Mouse (Mus musculus) ovary, postnatal 36 days (tissue): ENCODE measurements around the gene Rras2.

ENCODE experiments used
- DNase-seq: peaks from one replicate; pipeline ENCODE4 v3.0.0; 2022; ENCODE audit warnings: low spot score, mixed read lengths

Gene Rras2

GRCm38 (mm10) chr7:114071851-114072616 is 45.5 kb downstream of the Rras2 start:
- DNase-seq = no peak

GRCm38 (mm10) chr7:114071395-114071794 is 46.2 kb downstream of the Rras2 start:
- no peak for DNase-seq

- DNase-seq = no peak
Observed at GRCm38 (mm10) chr7:114070458-114070840, 47.1 kb downstream of the Rras2 start.

DNA sequence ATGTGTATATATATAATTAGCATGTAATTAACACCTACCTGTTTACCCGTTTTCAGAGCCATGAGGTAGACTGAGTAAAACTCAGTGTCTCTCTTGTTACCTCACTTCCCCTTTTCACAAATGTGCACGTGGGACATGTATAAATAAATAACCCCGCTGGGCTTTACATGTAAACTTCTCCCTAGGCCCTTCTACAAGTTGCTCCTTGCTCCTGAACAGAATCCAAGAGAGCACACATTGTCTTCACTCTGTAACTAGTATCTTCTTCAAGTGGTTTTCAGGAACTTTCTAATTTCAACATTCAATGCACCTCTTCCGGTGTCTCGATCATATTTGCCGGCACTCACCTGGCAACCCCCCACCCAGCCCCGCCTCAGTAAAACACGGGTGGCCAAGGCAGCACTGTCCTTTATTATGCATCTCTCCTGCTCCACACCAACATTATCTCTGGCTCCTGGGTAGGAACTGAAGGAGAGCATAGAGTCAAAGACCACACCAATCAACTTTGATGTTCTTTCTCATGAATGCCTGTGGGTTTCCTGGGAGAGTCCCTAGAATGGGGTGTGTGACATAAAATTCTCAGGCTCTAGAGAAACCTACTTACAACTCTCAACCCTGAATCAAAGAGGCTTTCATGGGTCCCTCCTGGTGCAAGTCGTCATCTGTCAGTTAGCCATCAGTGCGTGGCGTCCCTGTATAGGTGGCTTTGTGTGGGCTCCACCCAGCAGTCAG is 47.7 kb downstream of the Rras2 start:
- DNase-seq = no peak

GRCm38 (mm10) chr7:114068956-114069533 is 48.5 kb downstream of the Rras2 start:
- no peak for DNase-seq

DNA sequence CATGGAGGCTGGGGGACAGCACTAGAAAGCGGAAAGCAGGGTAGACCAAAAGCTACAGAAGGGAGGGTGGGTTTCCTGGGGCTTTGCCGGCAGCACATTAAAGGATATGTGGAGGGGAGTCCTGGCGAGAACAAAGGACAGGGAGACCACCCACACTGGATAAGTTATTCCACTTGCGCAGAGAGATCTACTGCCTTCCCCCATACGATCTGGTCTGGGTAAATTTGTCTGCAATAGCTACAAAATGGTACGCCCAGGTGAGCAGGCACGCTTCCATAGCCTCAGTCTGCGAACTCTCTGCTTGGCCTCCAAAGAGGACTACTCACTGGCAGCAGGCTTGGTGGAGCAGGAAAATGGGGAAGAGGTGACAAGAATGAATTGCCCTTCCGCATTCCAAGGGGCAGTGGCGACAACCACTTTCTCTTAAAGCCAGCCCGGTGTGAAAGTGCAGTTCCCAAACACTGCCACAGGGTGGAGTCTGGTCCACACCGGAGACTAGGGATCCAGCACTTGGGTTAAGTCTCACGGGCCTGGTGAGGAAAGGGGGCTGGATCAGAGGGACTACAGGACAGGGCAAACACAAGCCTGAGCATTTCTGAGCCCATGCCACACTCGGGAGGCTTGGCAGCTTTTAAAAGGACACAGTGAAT is 50.9 kb downstream of the Rras2 start:
- peak; percentile 84 for DNase-seq

DNA sequence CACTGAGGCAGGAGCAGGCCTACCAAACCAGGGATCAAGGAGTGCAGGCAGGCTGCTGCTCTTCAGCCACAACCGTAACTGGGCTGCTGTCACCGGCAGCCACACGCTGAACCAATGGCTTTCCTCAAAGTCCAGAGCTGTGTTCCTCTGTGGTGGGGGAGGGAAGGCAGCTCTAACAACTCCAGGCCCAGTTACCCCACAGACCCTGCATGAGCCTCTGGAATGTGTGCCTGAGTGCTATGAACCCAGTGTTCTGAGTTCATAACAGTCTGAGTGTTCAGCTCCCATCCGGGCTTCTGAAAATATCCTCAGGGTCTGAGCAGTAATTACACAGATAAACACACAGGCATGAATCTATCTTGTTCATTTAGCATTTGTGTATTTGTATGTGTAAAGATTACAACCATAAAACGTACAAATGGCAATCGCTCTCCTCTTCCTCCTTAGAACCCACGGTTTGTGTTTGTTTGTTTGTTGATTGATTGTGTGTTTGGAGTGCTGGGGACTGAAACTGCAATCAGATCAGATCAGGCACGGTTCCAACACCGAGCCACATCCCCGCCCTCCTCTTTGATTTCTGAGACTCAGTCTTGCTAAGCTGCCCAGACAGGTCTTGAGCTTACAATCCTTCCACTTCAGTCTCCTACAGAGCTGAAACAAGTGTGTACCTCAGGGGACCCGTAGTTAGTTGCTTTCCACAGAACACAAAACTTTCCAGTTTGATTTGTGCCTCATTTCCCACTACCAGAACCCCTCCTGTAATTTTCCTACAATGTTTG is 52.0 kb downstream of the Rras2 start:
- no peak for DNase-seq

GRCm38 (mm10) chr7:114063966-114064365 is 53.6 kb downstream of the Rras2 start:
- no peak for DNase-seq

- no peak for DNase-seq
Observed at GRCm38 (mm10) chr7:114063534-114063933, 54.0 kb downstream of the Rras2 start.

GRCm38 (mm10) chr7:114062451-114062850 is 55.1 kb downstream of the Rras2 start:
- DNase-seq = no peak

- no peak for DNase-seq
Observed at GRCm38 (mm10) chr7:114060445-114060844, 57.1 kb downstream of the Rras2 start.

GRCm38 (mm10) chr7:114058927-114059441 is 58.6 kb downstream of the Rras2 start:
- DNase-seq = no peak

DNA sequence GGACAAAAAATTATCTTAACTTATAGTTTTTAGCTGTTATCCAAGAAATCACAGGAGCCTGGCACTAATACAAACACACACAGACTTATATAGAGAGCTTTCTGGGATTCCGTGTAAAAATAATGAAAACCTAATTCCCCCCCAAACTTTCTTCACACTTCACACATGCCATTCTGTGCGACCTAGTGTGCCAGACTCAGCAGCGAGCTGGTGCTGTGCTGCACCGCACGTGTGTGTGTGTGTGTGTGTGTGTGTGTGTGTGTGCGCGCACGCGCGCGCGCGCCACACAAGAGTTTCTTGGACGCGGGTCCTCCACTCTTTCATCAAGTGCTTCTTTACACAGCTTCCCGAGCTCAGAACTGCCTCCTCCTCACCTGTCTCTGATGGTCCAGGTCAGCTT is 59.4 kb downstream of the Rras2 start:
- no peak for DNase-seq

- DNase-seq = no peak
Observed at GRCm38 (mm10) chr7:114053720-114054119, 63.9 kb downstream of the Rras2 start.

- no peak for DNase-seq
Observed at GRCm38 (mm10) chr7:114045814-114046213, 71.8 kb downstream of the Rras2 start.

DNA sequence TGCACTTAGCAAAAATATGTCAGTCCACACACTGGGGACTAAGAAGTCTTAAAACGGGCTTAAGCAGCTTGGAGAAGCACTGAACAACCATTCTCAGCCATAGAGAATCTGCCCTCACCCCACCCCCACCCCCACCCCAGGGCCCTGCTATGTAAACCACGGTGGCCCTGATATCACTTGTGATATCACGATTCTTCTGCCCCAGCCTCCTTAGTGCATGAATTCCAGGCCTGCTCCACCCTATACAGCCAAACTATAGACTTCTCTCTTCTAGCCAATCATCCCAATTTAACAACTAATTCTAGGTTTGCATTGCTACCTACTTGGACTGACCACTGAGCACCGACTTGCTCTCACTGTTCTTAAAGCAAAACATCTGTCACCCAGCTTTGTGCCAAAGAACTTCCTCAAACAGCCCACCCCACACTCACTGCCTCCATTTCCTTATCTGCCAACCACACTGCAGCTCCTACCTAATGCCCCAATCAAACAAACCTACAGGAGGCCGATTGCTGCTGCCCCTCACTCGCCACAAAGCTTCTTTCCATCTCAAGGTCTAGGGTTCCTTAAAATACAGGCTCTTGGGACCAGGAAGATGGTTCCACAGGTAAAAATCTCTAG is 73.5 kb downstream of the Rras2 start:
- DNase-seq = no peak

DNA sequence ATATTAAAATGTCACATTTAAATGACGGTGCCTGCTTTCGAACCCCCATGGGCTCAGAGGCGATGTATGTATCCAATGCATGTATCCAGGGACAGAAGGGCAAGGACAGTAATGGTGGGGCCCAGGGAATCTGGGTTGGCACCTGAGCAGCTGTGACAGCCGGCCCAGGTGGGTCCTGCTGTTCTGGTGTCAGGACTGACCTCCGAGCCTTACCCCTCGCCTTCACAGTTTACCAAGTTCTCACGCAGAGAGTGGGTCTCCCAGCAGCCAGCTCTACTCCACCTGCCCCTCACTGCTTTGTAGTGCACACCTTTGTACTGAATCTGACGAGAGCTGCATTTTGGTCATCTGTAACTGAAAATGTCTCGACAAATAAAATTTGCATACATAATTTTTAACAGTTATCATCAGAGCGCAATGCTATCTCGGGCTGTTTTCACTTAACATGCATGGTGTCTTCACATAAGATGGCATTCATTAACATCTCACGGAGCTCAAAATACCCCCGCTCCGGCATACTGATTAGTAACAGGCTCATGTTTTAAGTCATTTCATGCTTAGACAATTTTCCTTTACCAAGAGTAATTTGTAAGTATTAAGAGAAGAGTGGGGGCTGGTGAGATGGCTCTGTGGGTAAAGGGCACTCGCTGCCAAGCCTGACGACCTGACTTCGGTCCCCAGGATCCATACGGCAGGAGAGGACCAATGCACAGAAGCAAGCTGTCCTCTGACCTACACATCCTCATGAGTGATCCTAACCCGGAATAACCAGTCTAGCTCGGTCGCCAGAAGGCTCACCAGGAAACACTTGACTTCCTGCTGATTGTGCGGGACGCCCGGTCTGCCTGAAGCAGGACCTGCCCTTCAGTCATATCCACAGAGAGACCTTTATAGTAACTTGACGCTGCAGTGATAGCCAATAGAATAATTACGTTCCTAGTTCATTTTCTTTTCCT is 74.3 kb downstream of the Rras2 start:
- DNase-seq = no peak

DNA sequence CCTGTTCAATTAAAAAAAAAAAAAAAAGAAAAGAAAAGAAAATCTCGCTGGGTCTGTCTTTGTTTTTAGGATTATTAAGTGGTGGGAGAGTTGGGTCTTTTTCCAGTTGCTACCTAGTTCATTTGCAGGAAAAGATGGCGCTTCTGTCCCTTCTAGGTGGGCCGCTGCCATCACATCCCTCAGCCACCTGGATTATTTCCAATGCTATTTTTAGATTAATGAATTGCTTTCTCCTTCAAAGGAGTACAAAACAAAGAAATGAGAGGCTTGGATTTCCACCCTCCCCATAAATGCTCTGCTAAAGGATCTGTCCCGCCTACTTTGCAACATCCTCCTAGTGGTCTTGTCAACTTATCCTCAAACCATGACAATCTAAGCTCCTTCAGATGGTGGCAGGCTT is 76.2 kb downstream of the Rras2 start:
- DNase-seq = no peak

DNA sequence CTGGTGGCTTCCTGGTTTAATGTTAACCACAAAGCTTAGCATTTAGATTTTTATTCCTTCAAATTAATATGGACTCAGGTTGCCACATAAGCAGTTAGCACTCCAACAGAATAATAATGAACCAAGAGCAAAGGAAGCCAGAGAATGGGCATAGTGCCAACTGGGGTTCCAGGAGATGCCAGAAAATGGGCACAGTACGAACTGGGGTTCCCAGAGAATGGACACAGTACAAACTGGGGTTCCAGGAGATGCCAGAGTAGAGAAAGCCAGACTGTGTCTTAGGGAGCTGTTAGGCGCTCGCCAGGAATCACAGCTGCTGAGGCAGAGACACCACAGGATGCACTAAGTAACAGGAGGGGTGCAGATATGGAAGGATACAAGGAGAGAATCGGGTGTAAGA is 80.3 kb downstream of the Rras2 start:
- DNase-seq = no peak

DNA sequence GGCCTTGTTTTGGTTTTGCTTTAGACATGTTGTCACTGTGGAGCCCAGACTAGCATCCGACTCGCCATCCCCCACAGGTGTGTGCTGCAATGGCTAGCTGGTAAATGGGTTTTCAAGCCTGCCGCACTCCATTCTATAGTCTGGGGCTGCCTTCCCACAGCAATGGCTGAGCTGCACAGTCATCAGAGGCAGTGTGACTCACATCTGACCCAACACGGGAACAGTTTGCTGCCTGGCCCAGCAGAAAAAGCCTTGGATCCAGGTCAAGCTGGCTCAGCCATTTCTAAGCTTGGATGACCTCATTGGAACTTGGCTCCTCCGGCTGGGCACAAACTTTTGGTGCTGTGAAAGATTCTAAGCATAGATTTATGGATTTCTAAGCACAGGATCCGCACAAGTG is 88.0 kb downstream of the Rras2 start:
- peak; percentile 49 for DNase-seq
